Mouse (Mus musculus) hematopoietic multipotent progenitor cell, adult 10-12 weeks (in vitro differentiated cells): ENCODE results near the gene Gm7298. TPM values are rescaled to one million over a fixed set of nuclear protein-coding genes. Genes with fewer than 3 reads are reported as not detected.

Source experiments
- polyA plus RNA-seq: library from polyadenylated mRNA; stranded (reverse); fragments of >175 nt; gene quantifications from 2 replicates; pipeline ENCODE4 v1.2.3, GENCODE M21; 2012; ENCODE audit warnings: low replicate concordance

Gene Gm7298
- polyA plus RNA-seq, result not detected in 2 replicates

DNA sequence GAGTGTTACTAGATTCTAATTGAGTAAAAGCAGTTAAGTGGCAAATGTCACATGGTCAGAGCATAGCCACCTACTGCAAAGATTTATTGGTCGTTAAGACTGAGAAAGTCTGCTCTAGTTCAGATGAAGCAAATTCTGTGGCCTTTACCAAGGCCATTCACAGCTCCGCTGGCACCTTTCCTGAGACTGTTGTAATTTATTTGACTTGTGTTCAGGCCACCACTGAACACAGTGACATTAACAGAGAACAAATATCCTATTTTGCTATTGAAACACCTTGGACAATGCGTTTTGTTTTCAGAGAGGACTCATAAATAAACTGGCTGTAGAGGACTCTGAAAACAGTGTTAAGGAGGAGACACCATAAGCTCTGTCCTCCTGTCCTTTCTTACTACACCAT lies at the start of gene Gm7298:
Gene Gm7298, plus strand, starts transcription at position 301 of the 400 bp plus-strand sequence.

GRCm38 (mm10) chr6:121838271-121838670 lies 105.5 kb downstream of the Gm7298 start, which contains the start of gene Mug1:
Gene Mug1, plus strand, starts transcription at chr6:121838541.

Other genes with a start within 250 kb of the Gm7298 start
- gene A2m, start 97.6 kb upstream of the Gm7298 start, polyA plus RNA-seq, result not detected in 2 replicates
- not detected in 2 replicates for gene Mug1, start 105.6 kb downstream of the Gm7298 start, polyA plus RNA-seq